Mouse (Mus musculus): ENCODE measurements around the gene Crebrf. TPM values are rescaled to one million over a fixed set of nuclear protein-coding genes. Genes with fewer than 3 reads are reported as not detected.

Gene Crebrf
- polyA plus RNA-seq, 1 experiment from 2014 or later = 8.3 TPM

- Histone ChIP-seq H3K9me3 (ENCODE audit: control insufficient read depth, low read length) (peaks cover under 1% of the 10 kb centered on the region; the same call in 1 of the 2 replicates), H3K9ac (ENCODE audit: low read length) (no peak overlapping the region), H3K4me3 (ENCODE audit: control insufficient read depth in 1 of 2, insufficient read depth in 1 of 2, low read depth in 1 of 2, low read length in 2 of 2) (no peak overlapping the region), H3K4me2 (ENCODE audit: low read length) (no peak overlapping the region), H3K36me3 (ENCODE audit: control insufficient read depth, insufficient read depth, low read length) (peaks cover 30% of the 10 kb centered on the region), H3K27ac (replicated peaks in 1 of 2; ENCODE audit: control insufficient read depth in 1 of 2, insufficient read depth in 1 of 2, low read depth in 2 of 2, low read length in 2 of 2) (no peak overlapping the region; a peak in 1 of 4 replicates), H3K4me1 (ENCODE audit: control insufficient read depth in 2 of 2, insufficient read depth in 2 of 2, low read length in 2 of 2) (peaks cover 10 to 17% of the 10 kb centered on the region in 2 experiments), H3K27me3 (ENCODE audit: control insufficient read depth, insufficient read depth, low read length) (no peaks in the 10 kb centered on the region)
- WGBS = 84% methylated on average over 17 of the region's 17 CpGs
- ATAC-seq (ENCODE audit: insufficient number of reproducible peaks, insufficient read depth, low FRiP score, low read depth) = no peak
These were observed 29.0 kb upstream of the Crebrf start for GRCm38 (mm10) chr17:26686334-26687000.

GRCm38 (mm10) chr17:26688795-26689735 is 26.4 kb upstream of the Crebrf start:
- Histone ChIP-seq H3K4me1 (ENCODE audit: control insufficient read depth in 2 of 2, insufficient read depth in 2 of 2, low read length in 2 of 2) (peaks cover 12 to 27% of the 10 kb centered on the region in 2 experiments), H3K27me3 (ENCODE audit: control insufficient read depth, insufficient read depth, low read length) (no peaks in the 10 kb centered on the region), H3K4me3 (ENCODE audit: control insufficient read depth in 1 of 2, insufficient read depth in 1 of 2, low read depth in 1 of 2, low read length in 2 of 2) (no peak overlapping the region), H3K36me3 (ENCODE audit: control insufficient read depth, insufficient read depth, low read length) (peaks cover 13% of the 10 kb centered on the region), H3K27ac (replicated peaks in 1 of 2; ENCODE audit: control insufficient read depth in 1 of 2, insufficient read depth in 1 of 2, low read depth in 2 of 2, low read length in 2 of 2) (0 out of 4 replicates have a peak overlapping the region, but pooled peaks have one; percentile 9 to 12), H3K4me2 (ENCODE audit: low read length) (no peak overlapping the region), H3K9ac (ENCODE audit: low read length) (peak overlapping the region; percentile 26; the same call in 1 of the 2 replicates), H3K9me3 (ENCODE audit: control insufficient read depth, low read length) (no peaks in the 10 kb centered on the region)
- 0 out of 2 replicates have a peak, but pooled peaks have one; percentile 20 for ATAC-seq (ENCODE audit: insufficient number of reproducible peaks, insufficient read depth, low FRiP score, low read depth)
- WGBS = 81% methylated on average over 8 of the region's 8 CpGs

- Histone ChIP-seq H3K4me1 (ENCODE audit: control insufficient read depth in 2 of 2, insufficient read depth in 2 of 2, low read length in 2 of 2) (peaks cover 12 to 29% of the 10 kb centered on the region in 2 experiments), H3K4me3 (ENCODE audit: control insufficient read depth in 1 of 2, insufficient read depth in 1 of 2, low read depth in 1 of 2, low read length in 2 of 2) (no peak overlapping the region), H3K36me3 (ENCODE audit: control insufficient read depth, insufficient read depth, low read length) (peaks cover 5% of the 10 kb centered on the region), H3K4me2 (ENCODE audit: low read length) (no peak overlapping the region), H3K27ac (replicated peaks in 1 of 2; ENCODE audit: control insufficient read depth in 1 of 2, insufficient read depth in 1 of 2, low read depth in 2 of 2, low read length in 2 of 2) (no peak overlapping the region), H3K27me3 (ENCODE audit: control insufficient read depth, insufficient read depth, low read length) (no peaks in the 10 kb centered on the region), H3K9me3 (ENCODE audit: control insufficient read depth, low read length) (no peaks in the 10 kb centered on the region), H3K9ac (ENCODE audit: low read length) (peak overlapping the region; percentile 26; the same call in 1 of the 2 replicates)
- ATAC-seq (ENCODE audit: insufficient number of reproducible peaks, insufficient read depth, low FRiP score, low read depth) = 0 out of 2 replicates have a peak, but pooled peaks have one; percentile 10
- WGBS = 54% methylated on average over 2 of the region's 2 CpGs
These were observed 25.6 kb upstream of the Crebrf start for GRCm38 (mm10) chr17:26689810-26690209.

- Histone ChIP-seq H3K4me1 (ENCODE audit: control insufficient read depth in 2 of 2, insufficient read depth in 2 of 2, low read length in 2 of 2) (peaks cover 12 to 29% of the 10 kb centered on the region in 2 experiments), H3K27ac (replicated peaks in 1 of 2; ENCODE audit: control insufficient read depth in 1 of 2, insufficient read depth in 1 of 2, low read depth in 2 of 2, low read length in 2 of 2) (no peak overlapping the region), H3K4me2 (ENCODE audit: low read length) (no peak overlapping the region), H3K36me3 (ENCODE audit: control insufficient read depth, insufficient read depth, low read length) (peaks cover 6% of the 10 kb centered on the region; the same call in 1 of the 2 replicates), H3K27me3 (ENCODE audit: control insufficient read depth, insufficient read depth, low read length) (no peaks in the 10 kb centered on the region), H3K9ac (ENCODE audit: low read length) (no peak overlapping the region; the same call in 1 of the 2 replicates), H3K4me3 (ENCODE audit: control insufficient read depth in 1 of 2, insufficient read depth in 1 of 2, low read depth in 1 of 2, low read length in 2 of 2) (no peak overlapping the region), H3K9me3 (ENCODE audit: control insufficient read depth, low read length) (no peaks in the 10 kb centered on the region)
- WGBS = 65% methylated on average over 5 of the region's 5 CpGs
- no peak for ATAC-seq (ENCODE audit: insufficient number of reproducible peaks, insufficient read depth, low FRiP score, low read depth)
These were observed 25.2 kb upstream of the Crebrf start for GRCm38 (mm10) chr17:26690236-26690635.

GRCm38 (mm10) chr17:26691110-26691509 is 24.3 kb upstream of the Crebrf start:
- no peak for ATAC-seq (ENCODE audit: insufficient number of reproducible peaks, insufficient read depth, low FRiP score, low read depth)
- Histone ChIP-seq H3K4me3 (ENCODE audit: control insufficient read depth in 1 of 2, insufficient read depth in 1 of 2, low read depth in 1 of 2, low read length in 2 of 2) (no peak overlapping the region), H3K27me3 (ENCODE audit: control insufficient read depth, insufficient read depth, low read length) (no peaks in the 10 kb centered on the region), H3K4me2 (ENCODE audit: low read length) (no peak overlapping the region), H3K9me3 (ENCODE audit: control insufficient read depth, low read length) (no peaks in the 10 kb centered on the region), H3K4me1 (ENCODE audit: control insufficient read depth in 2 of 2, insufficient read depth in 2 of 2, low read length in 2 of 2) (peaks cover 12 to 29% of the 10 kb centered on the region in 2 experiments), H3K36me3 (ENCODE audit: control insufficient read depth, insufficient read depth, low read length) (peaks cover 11% of the 10 kb centered on the region), H3K9ac (ENCODE audit: low read length) (no peak overlapping the region), H3K27ac (replicated peaks in 1 of 2; ENCODE audit: control insufficient read depth in 1 of 2, insufficient read depth in 1 of 2, low read depth in 2 of 2, low read length in 2 of 2) (no peak overlapping the region)
- 83% methylated on average over 7 of the region's 7 CpGs for WGBS

GRCm38 (mm10) chr17:26693424-26693823 is 22.0 kb upstream of the Crebrf start:
- Histone ChIP-seq H3K9ac (ENCODE audit: low read length) (no peak overlapping the region), H3K4me1 (ENCODE audit: control insufficient read depth in 2 of 2, insufficient read depth in 2 of 2, low read length in 2 of 2) (peaks cover 12 to 29% of the 10 kb centered on the region in 2 experiments), H3K4me2 (ENCODE audit: low read length) (no peak overlapping the region), H3K36me3 (ENCODE audit: control insufficient read depth, insufficient read depth, low read length) (peaks cover 33% of the 10 kb centered on the region), H3K9me3 (ENCODE audit: control insufficient read depth, low read length) (no peaks in the 10 kb centered on the region), H3K27ac (replicated peaks in 1 of 2; ENCODE audit: control insufficient read depth in 1 of 2, insufficient read depth in 1 of 2, low read depth in 2 of 2, low read length in 2 of 2) (0 out of 4 replicates have a peak overlapping the region, but pooled peaks of 1 of the 2 experiments have one; percentile 14), H3K4me3 (ENCODE audit: control insufficient read depth in 1 of 2, insufficient read depth in 1 of 2, low read depth in 1 of 2, low read length in 2 of 2) (no peak overlapping the region), H3K27me3 (ENCODE audit: control insufficient read depth, insufficient read depth, low read length) (no peaks in the 10 kb centered on the region)
- no peak for ATAC-seq (ENCODE audit: insufficient number of reproducible peaks, insufficient read depth, low FRiP score, low read depth)
- 78% methylated on average over 7 of the region's 7 CpGs for WGBS

- Histone ChIP-seq H3K4me3 (ENCODE audit: control insufficient read depth in 1 of 2, insufficient read depth in 1 of 2, low read depth in 1 of 2, low read length in 2 of 2) (no peak overlapping the region), H3K27me3 (ENCODE audit: control insufficient read depth, insufficient read depth, low read length) (no peaks in the 10 kb centered on the region), H3K4me1 (ENCODE audit: control insufficient read depth in 2 of 2, insufficient read depth in 2 of 2, low read length in 2 of 2) (peaks cover 15 to 24% of the 10 kb centered on the region in 2 experiments), H3K27ac (replicated peaks in 1 of 2; ENCODE audit: control insufficient read depth in 1 of 2, insufficient read depth in 1 of 2, low read depth in 2 of 2, low read length in 2 of 2) (no peak overlapping the region), H3K9ac (ENCODE audit: low read length) (no peak overlapping the region), H3K9me3 (ENCODE audit: control insufficient read depth, low read length) (no peaks in the 10 kb centered on the region), H3K36me3 (ENCODE audit: control insufficient read depth, insufficient read depth, low read length) (peaks cover 39% of the 10 kb centered on the region), H3K4me2 (ENCODE audit: low read length) (no peak overlapping the region)
- 77% methylated on average over 7 of the region's 7 CpGs for WGBS
- ATAC-seq (ENCODE audit: insufficient number of reproducible peaks, insufficient read depth, low FRiP score, low read depth) = no peak
These were observed 21.3 kb upstream of the Crebrf start for GRCm38 (mm10) chr17:26694171-26694570.

Data from heart, embryonic 14.5 days (tissue).